Mouse (Mus musculus) brain, embryonic 14.5 days (tissue): ENCODE results near the gene Adamtsl5.

ENCODE experiments used
- CTCF ChIP-seq: fragments of 200-500 bp; IDR thresholded peaks from 2 replicates; pipeline ENCODE4 v1.5.1; 2012; ENCODE audit warnings: inconsistent platforms, mild to moderate bottlenecking, moderate library complexity, borderline replicate concordance; ENCODE audit not compliant: insufficient read depth, insufficient read length; ENCODE audit errors: extremely low read depth
- POLR2A ChIP-seq: fragments of 200-500 bp; IDR thresholded peaks from 2 replicates; pipeline ENCODE4 v1.6.1; 2012; ENCODE audit warnings: mild to moderate bottlenecking, inconsistent platforms, borderline replicate concordance; ENCODE audit not compliant: poor library complexity, insufficient read depth, insufficient read length, severe bottlenecking; ENCODE audit errors: extremely low read depth

GRCm38 (mm10) chr10:80363734-80364133 lies 15.5 kb upstream of the Adamtsl5 start:
- TF ChIP-seq CTCF (no peak), POLR2A (no peak)
